Mouse (Mus musculus): ENCODE data around the gene Drosha.

DNA sequence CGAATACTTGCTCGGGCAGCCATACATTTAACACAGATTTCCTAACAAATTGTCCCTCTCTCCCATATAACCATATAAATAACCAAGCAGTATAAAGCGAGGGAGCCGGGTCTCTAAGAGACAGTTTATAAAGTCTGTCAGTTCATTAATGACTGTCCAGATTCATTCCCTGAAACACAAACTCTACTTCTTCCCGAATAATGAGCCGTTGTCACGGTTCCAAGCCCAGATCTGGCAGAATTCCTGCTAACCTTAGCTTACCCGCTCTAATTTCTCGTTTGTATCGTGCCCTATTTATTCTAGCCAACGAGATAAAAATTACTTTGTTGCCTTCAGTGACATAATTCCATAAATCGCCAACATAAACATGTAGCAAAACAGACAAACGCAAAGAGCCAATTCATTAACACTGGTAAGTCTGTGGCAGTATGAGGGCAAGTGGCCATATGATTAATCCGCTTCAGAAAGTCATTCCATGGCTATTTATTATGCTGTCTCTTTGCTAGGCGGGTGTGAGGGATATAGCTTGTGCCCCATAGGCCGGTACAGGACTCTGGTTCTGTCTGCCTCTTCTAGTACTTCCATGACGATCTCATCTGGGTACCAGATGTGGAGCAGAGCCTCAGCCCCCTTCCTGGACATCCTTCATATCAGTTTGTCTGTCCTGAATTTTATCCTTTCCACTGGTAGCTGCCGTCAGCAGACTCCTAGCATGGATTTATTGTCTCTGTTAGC lies 51.0 kb downstream of the Drosha start:
- no peak for TF ChIP-seq CTCF (IDR thresholded peaks at IDR 0.05; ENCODE audit: low read depth, low read length)
- no peak for TF ChIP-seq POLR2A (IDR thresholded peaks at IDR 0.05; ENCODE audit: borderline replicate concordance, low read depth, low read length)

All from bone marrow macrophage, adult 2 months (primary cell).